Mouse (Mus musculus) heart, postnatal 36 days (tissue): Measurements from ENCODE around the gene Habp4. TPM values are rescaled to one million over a fixed set of nuclear protein-coding genes. Genes with fewer than 3 reads are reported as not detected.

ENCODE experiments used
- DNase-seq, 2 experiments: peaks; one replicate each; pipeline ENCODE4 v3.0.0; 2021 to 2022
- intact Hi-C: fragments of 180-260 bp; cut with DNase I; formaldehyde crosslinking; loops from one replicate; pipeline ENCODE4 v1.15.1; 2025
- total RNA-seq, 2 experiments: library from RNA; stranded (reverse); gene quantifications; 2 replicates each; pipeline ENCODE4 v1.2.3; 2021

Habp4 gene
- total RNA-seq, result 10 to 100 TPM; 48.7 to 51.1 TPM

- intact Hi-C loops, result loop anchor here (5.0 kb wide), 2 partner anchors 151 to 271 kb away; partner anchors contain the start of genes Aaed1 and Cdk20
- DNase-seq, result peak; percentile 97
These were observed at the start of gene Habp4 for GRCm38 (mm10) chr13:64161548-64161915. TSS of gene Habp4 (plus strand) at chr13:64161824.

GRCm38 (mm10) chr13:64117442-64117841, 44.2 kb upstream of the Habp4 start:
- intact Hi-C loops, result no loop called here
- no peak for DNase-seq

- intact Hi-C loops, result no loop called here
- DNase-seq, result no peak
These were observed 40.9 kb upstream of the Habp4 start for GRCm38 (mm10) chr13:64120760-64121159.

GRCm38 (mm10) chr13:64123491-64124188, 38.0 kb upstream of the Habp4 start:
- no peak for DNase-seq
- intact Hi-C loops, result no loop called here

GRCm38 (mm10) chr13:64124886-64125285, 36.7 kb upstream of the Habp4 start:
- DNase-seq, result no peak
- intact Hi-C loops, result no loop called here

GRCm38 (mm10) chr13:64126316-64126715, 35.3 kb upstream of the Habp4 start:
- DNase-seq, result no peak
- intact Hi-C loops, result no loop called here

GRCm38 (mm10) chr13:64128858-64129615, 32.6 kb upstream of the Habp4 start, which contains the start of gene Slc35d2:
TSS of gene Slc35d2 (minus strand) at chr13:64129368.
- peak; percentile 81 to 82 for DNase-seq
- intact Hi-C loops, result loop anchor here (2.0 kb wide), 1 partner anchor 28 kb away; no protein-coding TSS in a partner anchor

- intact Hi-C loops, result loop anchor here (2.0 kb wide), 2 partner anchors 21 to 29 kb away; no protein-coding TSS in a partner anchor
- peak; percentile 55 to 57 for DNase-seq
These were observed 31.8 kb upstream of the Habp4 start for GRCm38 (mm10) chr13:64129616-64130375.

- intact Hi-C loops, result loop anchor here (2.0 to 10.0 kb wide), 2 partner anchors 19 to 585 kb away; no protein-coding TSS in a partner anchor
These were observed 11.5 kb upstream of the Habp4 start for GRCm38 (mm10) chr13:64150121-64150520.

GRCm38 (mm10) chr13:64152241-64152669, 9.4 kb upstream of the Habp4 start:
- intact Hi-C loops, result loop anchor here (10.0 kb wide), 1 partner anchor 587 kb away; no protein-coding TSS in a partner anchor
- peak; percentile 84 to 86 for DNase-seq

More at GRCm38 (mm10) chr13:64150121-64150520, 11.5 kb upstream of the Habp4 start:
- no peak for DNase-seq

GRCm38 (mm10) chr13:64152671-64153082, 8.9 kb upstream of the Habp4 start:
- intact Hi-C loops, result loop anchor here (10.0 kb wide), 1 partner anchor 588 kb away; no protein-coding TSS in a partner anchor
- no peak for DNase-seq

GRCm38 (mm10) chr13:64153083-64153682, 8.4 kb upstream of the Habp4 start, which contains the start of gene Zfp367:
TSS of gene Zfp367 (minus strand) at chr13:64153202.
- DNase-seq, result peak; percentile 95 to 96
- intact Hi-C loops, result loop anchor here (10.0 kb wide), 1 partner anchor 588 kb away; no protein-coding TSS in a partner anchor

GRCm38 (mm10) chr13:64153751-64154267, 7.8 kb upstream of the Habp4 start:
- peak; percentile 53 to 68 for DNase-seq
- intact Hi-C loops, result loop anchor here (10.0 kb wide), 1 partner anchor 589 kb away; no protein-coding TSS in a partner anchor

GRCm38 (mm10) chr13:64154651-64155050, 7.0 kb upstream of the Habp4 start:
- DNase-seq, result no peak
- intact Hi-C loops, result loop anchor here (10.0 kb wide), 1 partner anchor 590 kb away; no protein-coding TSS in a partner anchor

GRCm38 (mm10) chr13:64155171-64155571, 6.5 kb upstream of the Habp4 start:
- intact Hi-C loops, result loop anchor here (10.0 kb wide), 1 partner anchor 590 kb away; no protein-coding TSS in a partner anchor
- DNase-seq, result no peak

GRCm38 (mm10) chr13:64156966-64157365, 4.7 kb upstream of the Habp4 start:
- intact Hi-C loops, result loop anchor here (10.0 kb wide), 1 partner anchor 592 kb away; no protein-coding TSS in a partner anchor
- DNase-seq, result no peak

- intact Hi-C loops, result loop anchor here (5.0 kb wide), 2 partner anchors 150 to 270 kb away; partner anchors contain the start of genes Aaed1 and Cdk20
- DNase-seq, result no peak
These were observed 440 bp downstream of the Habp4 start for GRCm38 (mm10) chr13:64161916-64162611.

- intact Hi-C loops, result loop anchor here (5.0 kb wide), 2 partner anchors 150 to 270 kb away; partner anchors contain the start of genes Aaed1 and Cdk20
- DNase-seq, result peak in 1 of 2 experiments; percentile 14
These were observed 1.0 kb downstream of the Habp4 start for GRCm38 (mm10) chr13:64162626-64163025.
